Mouse (Mus musculus) liver, embryonic 11.5 days (tissue): ENCODE measurements around the gene Bfar. TPM values are rescaled to one million over a fixed set of nuclear protein-coding genes. Genes with fewer than 3 reads are reported as not detected.
"Not testable (repeated sequence)": the region's sequence is repeated elsewhere in the genome, so short reads cannot be mapped to it uniquely, and the experiment has no call there.

ENCODE experiments used
- ATAC-seq: fragments of 200-750 bp; cut with Nextera tagmentation; replicated peaks from 2 replicates; pipeline ENCODE4 v1.8.0; 2017; ENCODE audit warnings: moderate number of reproducible peaks, mild to moderate bottlenecking, moderate TSS enrichment, moderate library complexity; ENCODE audit not compliant: low FRiP score
- DNase-seq: peaks from one replicate; pipeline ENCODE4 v3.0.0-alpha.2; 2017; ENCODE audit warnings: low spot score
- H3K27ac ChIP-seq: fragments of 300-500 bp; sonication (generic); 2 replicates; pipeline ENCODE4 v1.5.1; 2014; ENCODE audit warnings: mild to moderate bottlenecking, low read depth, low read length, control low read depth
- H3K27me3 ChIP-seq: fragments of 300-500 bp; sonication (generic); replicated peaks from 2 replicates; pipeline ENCODE4 v1.6.1; 2014; ENCODE audit warnings: low read length, mixed read lengths; ENCODE audit not compliant: control insufficient read depth, insufficient read depth
- H3K36me3 ChIP-seq: fragments of 300-500 bp; sonication (generic); 2 replicates; pipeline ENCODE4 v1.6.1; 2014; ENCODE audit warnings: mild to moderate bottlenecking, low read length, moderate library complexity, mixed read lengths; ENCODE audit not compliant: control insufficient read depth, insufficient read depth
- H3K4me1 ChIP-seq: fragments of 300-500 bp; sonication (generic); replicated peaks from 2 replicates; pipeline ENCODE4 v1.6.1; 2014; ENCODE audit warnings: low read length, mixed read lengths; ENCODE audit not compliant: control insufficient read depth, insufficient read depth
- H3K4me2 ChIP-seq: fragments of 300-500 bp; sonication (generic); 2 replicates; pipeline ENCODE4 v1.6.1; 2014; ENCODE audit warnings: mild to moderate bottlenecking, control low read depth, moderate library complexity
- H3K4me3 ChIP-seq: fragments of 300-500 bp; sonication (generic); 2 replicates; pipeline ENCODE4 v1.5.1; 2014; ENCODE audit warnings: low read depth, low read length, control low read depth
- H3K9ac ChIP-seq: fragments of 300-500 bp; sonication (generic); 2 replicates; pipeline ENCODE4 v1.6.1; 2014; ENCODE audit warnings: low read depth, low read length, control low read depth
- H3K9me3 ChIP-seq: fragments of 300-500 bp; sonication (generic); 2 replicates; pipeline ENCODE4 v1.6.1; 2016; ENCODE audit warnings: low read length, inconsistent platforms, mixed read lengths; ENCODE audit not compliant: control insufficient read depth
- WGBS: fragments of 180-500 bp; shearing (Covaris S2); extraction: QIAGEN DNeasy Blood & Tissue Kit; methylation state at CpG from one replicate; pipeline ENCODE4 v1.1.7; 2014; 5-methylcytosine and 5-hydroxymethylcytosine counted together
- polyA plus RNA-seq: library from polyadenylated mRNA; unstranded; fragments of >200 nt; fragmentation: Nextera tagmentation; extraction: Ambion mirVana; gene quantifications from 2 replicates; pipeline ENCODE4 v1.2.1, GENCODE M21; 2014

Gene Bfar
- 28.6 and 28.8 TPM in 2 replicates for polyA plus RNA-seq

GRCm38 (mm10) chr16:13671685-13672385, at the start of gene Bfar, which contains the start of gene 3110001I22Rik:
Gene Bfar (plus strand): TSS chr16:13671858.
Gene 3110001I22Rik (plus strand): TSS chr16:13671929.
- peak within 1 kb of the TSS; percentile 83 for H3K27ac ChIP-seq
- peaks cover 21% of the 10 kb centered on the region for H3K4me1 ChIP-seq
- no peaks in the 10 kb centered on the region for H3K36me3 ChIP-seq
- peak within 1 kb of the TSS; percentile 89 for H3K9ac ChIP-seq
- H3K27me3 ChIP-seq: no peaks in the 10 kb centered on the region
- under 1% methylated on average over 54 of the region's 54 CpGs for WGBS
- DNase-seq (peak; percentile 88), ATAC-seq (peak; percentile 87)
- no peaks in the 10 kb centered on the region for H3K9me3 ChIP-seq
- H3K4me3 ChIP-seq: peak within 1 kb of the TSS; percentile 94
- H3K4me2 ChIP-seq: peak within 1 kb of the TSS; percentile 63

- Histone ChIP-seq H3K4me3 (no peak overlapping the region), H3K4me2 (no peak overlapping the region), H3K27ac (no peak overlapping the region), H3K36me3 (peaks cover 11% of the 10 kb centered on the region), H3K9ac (no peak overlapping the region), H3K27me3 (no peaks in the 10 kb centered on the region), H3K4me1 (no peaks in the 10 kb centered on the region), H3K9me3 (no peaks in the 10 kb centered on the region)
- ATAC-seq (no peak), DNase-seq (no peak)
- WGBS: 58% methylated on average over 5 of the region's 5 CpGs
Observed at GRCm38 (mm10) chr16:13628345-13628744, 43.3 kb upstream of the Bfar start.

GRCm38 (mm10) chr16:13638198-13638597, 33.5 kb upstream of the Bfar start:
- H3K4me2 ChIP-seq, DNase-seq, ATAC-seq, H3K4me1 ChIP-seq, H3K9me3 ChIP-seq, H3K27ac ChIP-seq, H3K9ac ChIP-seq, H3K4me3 ChIP-seq, H3K27me3 ChIP-seq, H3K36me3 ChIP-seq: not testable (repeated sequence)
- WGBS: 58% methylated on average over 2 of the region's 2 CpGs

GRCm38 (mm10) chr16:13639508-13639907, 32.1 kb upstream of the Bfar start:
- no peaks in the 10 kb centered on the region for H3K4me1 ChIP-seq
- no peak overlapping the region for H3K4me2 ChIP-seq
- ATAC-seq (no peak), DNase-seq (no peak)
- no peak overlapping the region for H3K27ac ChIP-seq
- no peaks in the 10 kb centered on the region for H3K27me3 ChIP-seq
- H3K4me3 ChIP-seq: no peak overlapping the region
- no peak overlapping the region for H3K9ac ChIP-seq
- H3K9me3 ChIP-seq: no peaks in the 10 kb centered on the region
- H3K36me3 ChIP-seq: peaks cover 2% of the 10 kb centered on the region; the same call in 1 of the 2 replicates
- 86% methylated on average over 5 of the region's 5 CpGs for whole genome bisulfite sequencing

GRCm38 (mm10) chr16:13640064-13640463, 31.6 kb upstream of the Bfar start:
- H3K4me2 ChIP-seq: no peak overlapping the region
- H3K9me3 ChIP-seq: no peaks in the 10 kb centered on the region
- DNase-seq: no peak
- H3K27ac ChIP-seq: no peak overlapping the region
- WGBS: 81% methylated on average over 7 of the region's 7 CpGs
- no peaks in the 10 kb centered on the region for H3K27me3 ChIP-seq
- H3K4me3 ChIP-seq: no peak overlapping the region
- no peak overlapping the region for H3K9ac ChIP-seq
- no peak for ATAC-seq
- peaks cover 3% of the 10 kb centered on the region; the same call in 1 of the 2 replicates for H3K36me3 ChIP-seq
- no peaks in the 10 kb centered on the region for H3K4me1 ChIP-seq

GRCm38 (mm10) chr16:13644474-13644873, 27.2 kb upstream of the Bfar start:
- H3K27me3 ChIP-seq: no peaks in the 10 kb centered on the region
- DNase-seq (no peak), ATAC-seq (no peak)
- H3K27ac ChIP-seq: no peak overlapping the region
- WGBS: 71% methylated on average over 3 of the region's 3 CpGs
- H3K4me1 ChIP-seq: no peaks in the 10 kb centered on the region
- no peak overlapping the region for H3K4me2 ChIP-seq
- H3K36me3 ChIP-seq: peaks cover 6% of the 10 kb centered on the region; the same call in 1 of the 2 replicates
- H3K9ac ChIP-seq: no peak overlapping the region
- no peaks in the 10 kb centered on the region for H3K9me3 ChIP-seq
- no peak overlapping the region for H3K4me3 ChIP-seq

GRCm38 (mm10) chr16:13645930-13646329, 25.7 kb upstream of the Bfar start:
- H3K27me3 ChIP-seq: no peaks in the 10 kb centered on the region
- no peak overlapping the region for H3K9ac ChIP-seq
- no peaks in the 10 kb centered on the region for H3K4me1 ChIP-seq
- peaks cover 15% of the 10 kb centered on the region for H3K36me3 ChIP-seq
- H3K27ac ChIP-seq: no peak overlapping the region
- 86% methylated on average over 4 of the region's 4 CpGs for WGBS
- no peak for DNase-seq
- no peak overlapping the region for H3K4me2 ChIP-seq
- H3K9me3 ChIP-seq: no peaks in the 10 kb centered on the region
- no peak overlapping the region for H3K4me3 ChIP-seq
- ATAC-seq: no peak

GRCm38 (mm10) chr16:13658886-13659285, 12.8 kb upstream of the Bfar start:
- no peak overlapping the region for H3K4me2 ChIP-seq
- H3K9ac ChIP-seq: no peak overlapping the region
- no peaks in the 10 kb centered on the region for H3K4me1 ChIP-seq
- 88% methylated on average over 3 of the region's 3 CpGs for WGBS
- no peaks in the 10 kb centered on the region for H3K27me3 ChIP-seq
- DNase-seq (no peak), ATAC-seq (no peak)
- no peaks in the 10 kb centered on the region for H3K9me3 ChIP-seq
- H3K4me3 ChIP-seq: no peak overlapping the region
- no peak overlapping the region for H3K27ac ChIP-seq
- H3K36me3 ChIP-seq: peaks cover 17% of the 10 kb centered on the region

GRCm38 (mm10) chr16:13660736-13661135, 10.9 kb upstream of the Bfar start:
- no peak for DNase-seq
- Histone ChIP-seq H3K36me3 (peaks cover 21% of the 10 kb centered on the region), H3K4me3 (no peak overlapping the region), H3K4me2 (no peak overlapping the region), H3K9me3 (no peaks in the 10 kb centered on the region), H3K4me1 (no peaks in the 10 kb centered on the region), H3K27me3 (no peaks in the 10 kb centered on the region), H3K9ac (no peak overlapping the region), H3K27ac (no peak overlapping the region)
- WGBS: 93% methylated on average over 9 of the region's 9 CpGs
- no peak for ATAC-seq
